Mouse (Mus musculus) ES-Bruce4 (cell line): ENCODE measurements around the gene Clcf1.

Source experiments
- CTCF ChIP-seq: IDR thresholded peaks from one replicate; pipeline ENCODE4 v1.8.1; 2011; ENCODE audit warnings: low read depth, low read length
- EP300 ChIP-seq: IDR thresholded peaks from 2 replicates; pipeline ENCODE4 v1.6.1; 2011; ENCODE audit warnings: low read depth, low read length; ENCODE audit not compliant: insufficient read depth

DNA sequence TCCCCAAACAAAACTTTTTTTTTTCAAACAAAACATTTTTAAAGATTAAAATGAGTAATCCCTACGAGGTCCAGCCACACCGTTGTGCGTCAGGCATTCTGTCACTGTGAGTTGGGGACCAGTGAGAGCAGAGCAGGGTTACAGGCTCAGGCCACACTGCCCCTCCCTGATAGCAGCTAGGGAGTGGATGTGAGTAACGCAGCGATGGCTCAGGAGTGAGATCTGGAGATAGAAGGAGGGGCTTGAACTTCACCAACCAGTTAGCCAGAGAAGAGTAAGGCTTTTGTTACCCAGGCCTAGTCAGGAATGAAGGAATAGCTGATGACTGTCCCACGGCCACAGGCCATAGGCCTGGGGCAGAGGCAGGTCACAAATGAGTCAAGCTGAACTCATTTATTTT lies 30.7 kb downstream of the Clcf1 start:
- TF ChIP-seq CTCF = no peak
- TF ChIP-seq EP300 = no peak
